Mouse (Mus musculus) forebrain, embryonic 15.5 days (tissue): ENCODE data around the gene Cyp24a1. TPM values are rescaled to one million over a fixed set of nuclear protein-coding genes. Genes with fewer than 3 reads are reported as not detected.

Experiments
- ATAC-seq: fragments of 200-750 bp; cut with Nextera tagmentation; replicated peaks from 2 replicates; pipeline ENCODE4 v1.8.0; 2017; ENCODE audit warnings: mild to moderate bottlenecking, moderate TSS enrichment, moderate library complexity
- H3K27ac ChIP-seq: fragments of 300-500 bp; sonication (generic); replicated peaks from 2 replicates; pipeline ENCODE4 v1.5.1; 2015; ENCODE audit warnings: mild to moderate bottlenecking, inconsistent platforms
- H3K27me3 ChIP-seq: fragments of 300-500 bp; sonication (generic); 2 replicates; pipeline ENCODE4 v1.6.1; 2015; ENCODE audit warnings: inconsistent platforms
- H3K36me3 ChIP-seq: fragments of 300-500 bp; sonication (generic); 2 replicates; pipeline ENCODE4 v1.6.1; 2015; ENCODE audit warnings: mild to moderate bottlenecking, inconsistent platforms
- H3K4me1 ChIP-seq: fragments of 300-500 bp; sonication (generic); 2 replicates; pipeline ENCODE4 v1.6.1; 2015; ENCODE audit warnings: inconsistent platforms
- H3K4me2 ChIP-seq: fragments of 300-500 bp; sonication (generic); replicated peaks from 2 replicates; pipeline ENCODE4 v1.6.1; 2015; ENCODE audit warnings: mild to moderate bottlenecking, inconsistent platforms
- H3K4me3 ChIP-seq: fragments of 300-500 bp; sonication (generic); 2 replicates; pipeline ENCODE4 v1.5.1; 2015; ENCODE audit warnings: mild to moderate bottlenecking, inconsistent platforms
- H3K9ac ChIP-seq: fragments of 300-500 bp; sonication (generic); replicated peaks from 2 replicates; pipeline ENCODE4 v1.6.1; 2015; ENCODE audit warnings: mild to moderate bottlenecking, inconsistent platforms
- H3K9me3 ChIP-seq: fragments of 300-500 bp; sonication (generic); 2 replicates; pipeline ENCODE4 v1.6.1; 2016; ENCODE audit warnings: inconsistent platforms
- WGBS: fragments of 180-500 bp; shearing (Covaris S2); methylation state at CpG from one replicate; pipeline ENCODE4 v1.1.7; 2015; ENCODE audit warnings: mixed read lengths; 5-methylcytosine and 5-hydroxymethylcytosine counted together
- polyA plus RNA-seq: library from polyadenylated mRNA; unstranded; fragments of >200 nt; fragmentation: Nextera tagmentation; extraction: Ambion mirVana; gene quantifications from 2 replicates; pipeline ENCODE4 v1.2.1, GENCODE M21; 2015

Cyp24a1 gene
- polyA plus RNA-seq, 1 experiment from 2014 or later: 0.10 TPM

DNA sequence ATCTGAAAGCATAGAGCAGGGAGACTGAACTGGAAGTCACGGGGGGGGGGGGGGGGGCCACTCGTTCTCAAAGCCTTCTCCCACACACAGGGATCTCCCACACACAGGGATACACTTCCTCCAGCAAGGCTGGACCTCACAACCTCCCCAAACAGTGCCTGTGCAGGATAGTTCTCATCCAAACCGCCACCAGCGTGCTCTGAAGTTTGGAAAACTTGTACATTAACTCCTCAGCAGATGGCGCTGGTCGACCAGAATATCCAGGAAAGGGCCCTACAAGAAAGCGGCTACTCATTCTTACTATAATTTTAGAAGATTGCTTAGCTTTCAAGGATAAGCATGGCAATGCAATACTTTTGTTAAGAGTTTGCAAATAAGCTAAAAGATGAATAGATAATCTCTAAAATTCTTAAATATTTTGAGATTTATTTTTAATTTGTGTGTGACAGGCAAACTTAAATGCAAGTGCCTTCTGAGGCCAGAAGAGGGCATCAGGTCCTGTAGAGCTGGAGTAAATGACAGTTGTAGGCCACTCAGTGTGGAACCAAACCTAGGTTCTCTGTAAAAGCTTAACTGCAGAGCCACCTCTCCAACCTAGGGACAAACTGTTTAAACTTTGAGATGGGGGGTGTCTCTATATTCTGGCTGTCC lies 23.5 kb upstream of the Cyp24a1 start:
- H3K4me2 ChIP-seq: no peak overlapping the region
- no peak overlapping the region for H3K9ac ChIP-seq
- 4% methylated on average over 7 of the region's 7 CpGs for WGBS
- H3K36me3 ChIP-seq: peaks cover 30% of the 10 kb centered on the region
- H3K4me3 ChIP-seq: no peak overlapping the region
- no peaks in the 10 kb centered on the region for H3K9me3 ChIP-seq
- no peak overlapping the region for H3K27ac ChIP-seq
- no peaks in the 10 kb centered on the region for H3K4me1 ChIP-seq
- peak; percentile 72 for ATAC-seq
- no peaks in the 10 kb centered on the region for H3K27me3 ChIP-seq

GRCm38 (mm10) chr2:170513756-170514155 lies 16.8 kb upstream of the Cyp24a1 start:
- no peak for ATAC-seq
- H3K9ac ChIP-seq: no peak overlapping the region
- peaks cover 20% of the 10 kb centered on the region; the same call in 1 of the 2 replicates for H3K36me3 ChIP-seq
- H3K4me1 ChIP-seq: peaks cover 23% of the 10 kb centered on the region
- 95% methylated on average over 12 of the region's 12 CpGs for WGBS
- H3K9me3 ChIP-seq: no peaks in the 10 kb centered on the region
- no peaks in the 10 kb centered on the region for H3K27me3 ChIP-seq
- no peak overlapping the region for H3K27ac ChIP-seq
- H3K4me3 ChIP-seq: no peak overlapping the region
- H3K4me2 ChIP-seq: no peak overlapping the region

DNA sequence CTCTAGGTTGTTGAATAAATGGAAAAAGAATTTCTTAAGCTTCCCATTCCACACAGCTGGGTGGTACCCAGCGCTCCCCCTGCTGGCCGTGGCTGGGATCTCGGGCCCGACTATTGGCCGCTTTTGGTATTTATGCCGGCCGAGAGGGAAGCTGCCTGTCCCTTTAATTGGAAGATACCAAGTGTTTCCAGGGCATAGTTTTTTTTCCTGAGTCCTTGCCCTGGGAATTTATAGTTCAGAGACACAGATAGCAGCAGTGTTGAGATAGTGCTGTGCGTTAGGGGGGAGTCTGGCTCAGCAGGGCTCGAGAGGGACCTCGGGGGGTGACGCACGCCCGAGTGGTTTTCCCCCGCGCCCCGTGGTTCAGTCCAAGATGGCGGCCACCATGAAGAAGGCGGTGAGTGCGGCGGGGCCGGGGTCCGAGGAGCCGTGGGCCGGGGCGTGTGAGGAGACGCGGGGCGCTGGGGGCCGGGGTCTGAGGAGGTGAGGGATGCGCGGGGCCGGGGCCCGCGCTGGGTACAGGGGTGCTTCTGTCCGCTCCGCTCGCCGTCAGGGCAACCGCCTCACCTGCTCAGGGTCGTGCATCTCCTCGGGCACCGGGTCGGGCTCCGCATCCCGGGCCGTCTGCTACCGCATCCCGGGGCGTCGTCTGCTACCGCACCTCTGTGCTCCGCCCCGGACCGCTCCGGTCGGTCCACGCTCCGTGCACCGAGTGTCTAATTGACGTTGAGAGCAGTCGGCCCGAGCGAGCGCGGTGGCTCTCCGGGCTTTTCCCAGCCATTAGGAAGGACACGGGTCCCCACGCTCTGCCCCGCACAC lies 14.3 kb upstream of the Cyp24a1 start:
- peak overlapping the region; percentile 84 for H3K9ac ChIP-seq
- peak overlapping the region; percentile 76 for H3K27ac ChIP-seq
- H3K4me1 ChIP-seq: peaks cover 25% of the 10 kb centered on the region
- H3K36me3 ChIP-seq: peaks cover 6% of the 10 kb centered on the region; the same call in 1 of the 2 replicates
- ATAC-seq: peak; percentile 61
- no peaks in the 10 kb centered on the region for H3K9me3 ChIP-seq
- H3K4me2 ChIP-seq: peak overlapping the region; percentile 67
- H3K27me3 ChIP-seq: no peaks in the 10 kb centered on the region
- under 1% methylated on average over 65 of the region's 69 CpGs for WGBS
- peak overlapping the region; percentile 73 for H3K4me3 ChIP-seq

DNA sequence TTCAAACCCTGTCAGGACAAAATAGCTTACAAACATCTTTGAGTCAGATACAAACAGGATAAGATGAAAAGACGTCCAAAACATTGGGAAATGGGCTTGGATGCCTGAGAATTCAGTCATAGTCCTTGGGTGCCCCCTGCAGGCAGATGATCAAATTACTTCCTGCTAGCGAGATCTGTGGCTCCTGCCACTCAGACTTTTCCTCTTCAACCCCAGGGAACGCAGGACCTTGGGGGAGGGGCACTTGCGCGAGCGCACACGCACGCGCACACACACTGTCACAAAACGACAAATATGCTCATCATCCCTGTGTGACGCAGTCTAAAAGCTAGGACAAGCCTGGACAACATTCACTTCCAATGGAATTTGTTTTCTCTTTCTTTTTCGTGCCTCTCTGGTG lies 11.9 kb upstream of the Cyp24a1 start:
- Histone ChIP-seq H3K36me3 (no peaks in the 10 kb centered on the region), H3K9me3 (no peaks in the 10 kb centered on the region), H3K4me3 (peak overlapping the region; percentile 27), H3K9ac (no peak overlapping the region), H3K4me1 (peaks cover 24% of the 10 kb centered on the region), H3K27me3 (no peaks in the 10 kb centered on the region), H3K27ac (no peak overlapping the region), H3K4me2 (peak overlapping the region; percentile 46)
- WGBS: 4% methylated on average over 12 of the region's 12 CpGs
- 0 out of 2 replicates have a peak, but pooled peaks have one; percentile 44 for ATAC-seq

- no peak overlapping the region for H3K4me2 ChIP-seq
- H3K9ac ChIP-seq: no peak overlapping the region
- no peak overlapping the region for H3K27ac ChIP-seq
- WGBS: 8% methylated on average over 10 of the region's 10 CpGs
- H3K4me3 ChIP-seq: no peak overlapping the region
- ATAC-seq: no peak; the same call in 1 of the 2 replicates
- H3K36me3 ChIP-seq: no peaks in the 10 kb centered on the region
- no peaks in the 10 kb centered on the region for H3K9me3 ChIP-seq
- peaks cover 17% of the 10 kb centered on the region for H3K4me1 ChIP-seq
- no peaks in the 10 kb centered on the region for H3K27me3 ChIP-seq
Observed at GRCm38 (mm10) chr2:170507734-170508133, 10.8 kb upstream of the Cyp24a1 start.

GRCm38 (mm10) chr2:170503983-170504382 lies 7.0 kb upstream of the Cyp24a1 start:
- WGBS: 41% methylated on average over 4 of the region's 4 CpGs
- no peak overlapping the region for H3K9ac ChIP-seq
- H3K9me3 ChIP-seq: no peaks in the 10 kb centered on the region
- no peak overlapping the region for H3K4me2 ChIP-seq
- H3K27me3 ChIP-seq: peaks cover 2% of the 10 kb centered on the region
- H3K27ac ChIP-seq: no peak overlapping the region
- no peak overlapping the region for H3K4me3 ChIP-seq
- H3K36me3 ChIP-seq: no peaks in the 10 kb centered on the region
- H3K4me1 ChIP-seq: peaks cover 5% of the 10 kb centered on the region
- ATAC-seq: no peak

DNA sequence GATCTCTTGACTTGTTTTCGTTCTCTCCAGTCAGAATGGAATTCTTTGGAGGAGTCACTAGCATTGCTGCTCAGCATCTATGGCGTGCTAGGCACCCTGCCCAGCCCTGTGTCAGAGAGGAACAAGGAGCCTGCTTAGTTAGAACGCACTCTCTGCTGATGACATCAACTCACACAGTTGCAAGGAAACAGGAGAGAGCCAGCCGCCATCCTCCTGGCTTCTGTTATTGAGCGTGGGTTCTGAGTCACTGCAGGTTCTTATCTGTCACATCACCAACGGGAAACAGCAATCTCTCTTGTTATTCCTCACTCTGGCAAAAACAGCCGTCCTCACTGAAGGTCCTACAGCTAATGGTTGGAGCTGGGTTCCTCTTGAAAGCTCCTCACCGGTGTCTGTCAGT lies 6.4 kb upstream of the Cyp24a1 start:
- H3K27ac ChIP-seq: no peak overlapping the region
- H3K36me3 ChIP-seq: no peaks in the 10 kb centered on the region
- H3K4me3 ChIP-seq: no peak overlapping the region
- H3K27me3 ChIP-seq: peaks cover 8% of the 10 kb centered on the region
- no peaks in the 10 kb centered on the region; the same call in 1 of the 2 replicates for H3K4me1 ChIP-seq
- H3K9ac ChIP-seq: no peak overlapping the region
- no peak for ATAC-seq
- no peak overlapping the region for H3K4me2 ChIP-seq
- H3K9me3 ChIP-seq: no peaks in the 10 kb centered on the region
- WGBS: 57% methylated on average over 8 of the region's 8 CpGs

GRCm38 (mm10) chr2:170498011-170498410 lies 1.1 kb upstream of the Cyp24a1 start:
- Histone ChIP-seq H3K9ac (no peak overlapping the region), H3K4me3 (no peak overlapping the region), H3K36me3 (no peaks in the 10 kb centered on the region), H3K27ac (no peak overlapping the region), H3K4me1 (peaks cover 24% of the 10 kb centered on the region), H3K9me3 (no peaks in the 10 kb centered on the region), H3K4me2 (no peak overlapping the region), H3K27me3 (peaks cover 49% of the 10 kb centered on the region)
- WGBS: 26% methylated on average over 8 of the region's 8 CpGs
- ATAC-seq: no peak

DNA sequence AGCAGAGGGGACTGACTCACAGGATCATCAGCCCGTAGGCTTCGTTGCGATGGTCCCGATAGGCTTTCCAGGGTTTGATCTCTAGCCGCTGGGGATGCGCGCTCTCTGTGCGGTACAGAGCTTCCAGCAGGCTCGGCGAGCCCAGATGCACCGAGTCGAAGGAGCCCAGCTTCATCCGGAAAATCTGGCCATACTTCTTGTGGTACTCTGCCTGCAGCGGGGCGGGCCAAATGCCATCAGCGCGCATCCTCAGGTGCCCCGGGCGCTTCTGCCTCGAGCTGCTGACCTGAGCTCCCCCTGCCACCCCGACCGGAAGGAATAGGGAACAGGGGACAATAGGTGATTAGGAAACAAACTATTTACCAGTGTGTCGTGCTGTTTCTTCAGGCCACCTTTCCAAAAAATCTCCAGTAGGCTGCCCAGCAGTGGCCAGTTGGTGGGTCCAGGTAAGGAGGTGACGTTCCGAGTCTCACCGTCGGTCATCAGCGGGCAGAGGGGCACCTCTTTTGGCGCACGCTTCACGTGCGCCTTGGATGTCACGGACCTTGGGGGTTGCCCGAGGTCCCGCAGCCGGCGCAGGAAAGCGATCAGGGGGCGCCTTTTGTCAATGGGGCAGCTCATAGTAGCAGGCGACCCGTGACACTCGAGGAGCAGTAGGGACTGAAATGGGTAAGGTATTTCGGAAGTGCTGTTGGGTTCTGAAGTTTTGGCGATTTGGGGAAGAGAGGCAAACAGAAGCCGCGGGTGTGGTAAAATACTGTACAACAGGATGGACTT lies 603 bp downstream of the Cyp24a1 start, which contains the start of gene Pfdn4:
TSS of gene Pfdn4 (plus strand) at position 275 of the 777 bp plus-strand sequence.
- Histone ChIP-seq H3K27me3 (peaks cover 54% of the 10 kb centered on the region), H3K9ac (no peak within 1 kb of the TSS), H3K4me1 (peaks cover 24% of the 10 kb centered on the region), H3K9me3 (no peaks in the 10 kb centered on the region), H3K27ac (no peak within 1 kb of the TSS), H3K36me3 (no peaks in the 10 kb centered on the region), H3K4me2 (peak within 1 kb of the TSS; percentile 38), H3K4me3 (peak within 1 kb of the TSS; percentile 23)
- no peak for ATAC-seq
- under 1% methylated on average over 46 of the region's 46 CpGs for whole genome bisulfite sequencing

DNA sequence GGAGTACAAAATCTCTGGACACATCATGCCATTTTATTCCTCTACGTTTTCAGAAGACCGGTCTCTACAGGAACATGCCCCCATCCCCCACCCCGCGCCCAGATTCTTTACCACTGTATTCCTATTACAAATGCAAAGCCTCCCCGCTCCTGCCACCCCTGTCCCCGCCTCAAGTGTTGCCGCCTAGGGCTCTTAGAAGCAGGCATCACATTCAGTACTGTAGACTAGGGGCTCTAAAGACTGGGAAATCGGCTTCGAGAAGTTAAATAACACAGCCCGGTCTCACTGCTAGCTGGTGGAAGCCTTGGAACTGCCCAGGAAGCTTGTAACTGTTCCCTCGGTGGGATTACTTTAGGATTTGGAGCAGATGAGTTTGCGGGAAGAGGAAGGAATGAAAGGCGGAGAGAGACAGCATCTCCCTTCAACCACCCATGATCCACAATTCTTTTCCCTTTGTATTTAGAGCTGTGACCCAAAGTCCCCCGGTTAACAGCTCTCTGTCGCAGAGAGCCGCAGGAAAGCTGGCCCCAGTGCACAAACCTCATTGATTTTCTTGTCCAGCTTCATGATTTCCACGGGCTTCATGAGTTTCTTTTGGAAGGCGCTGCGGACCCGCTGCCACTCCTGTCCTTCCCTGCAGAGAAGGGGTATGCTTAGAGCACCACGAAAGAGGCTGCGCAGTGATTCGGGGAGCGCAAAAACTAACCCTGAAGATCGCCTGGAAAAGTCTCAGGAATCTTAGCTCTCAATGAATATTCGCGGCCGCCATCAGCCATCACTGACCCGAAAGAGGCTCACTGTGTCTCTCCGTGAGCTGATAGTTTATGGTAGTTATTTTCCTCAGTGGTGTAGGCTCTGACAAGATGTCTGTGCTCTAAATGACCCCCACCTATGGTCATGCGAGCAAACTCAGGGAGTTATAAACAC lies 1.9 kb downstream of the Cyp24a1 start:
- ATAC-seq: no peak
- Histone ChIP-seq H3K4me1 (peaks cover 24% of the 10 kb centered on the region), H3K4me3 (no peak overlapping the region), H3K9me3 (no peaks in the 10 kb centered on the region), H3K36me3 (no peaks in the 10 kb centered on the region), H3K27ac (no peak overlapping the region), H3K4me2 (no peak overlapping the region), H3K9ac (no peak overlapping the region), H3K27me3 (peaks cover 57% of the 10 kb centered on the region)
- 6% methylated on average over 31 of the region's 31 CpGs for WGBS

DNA sequence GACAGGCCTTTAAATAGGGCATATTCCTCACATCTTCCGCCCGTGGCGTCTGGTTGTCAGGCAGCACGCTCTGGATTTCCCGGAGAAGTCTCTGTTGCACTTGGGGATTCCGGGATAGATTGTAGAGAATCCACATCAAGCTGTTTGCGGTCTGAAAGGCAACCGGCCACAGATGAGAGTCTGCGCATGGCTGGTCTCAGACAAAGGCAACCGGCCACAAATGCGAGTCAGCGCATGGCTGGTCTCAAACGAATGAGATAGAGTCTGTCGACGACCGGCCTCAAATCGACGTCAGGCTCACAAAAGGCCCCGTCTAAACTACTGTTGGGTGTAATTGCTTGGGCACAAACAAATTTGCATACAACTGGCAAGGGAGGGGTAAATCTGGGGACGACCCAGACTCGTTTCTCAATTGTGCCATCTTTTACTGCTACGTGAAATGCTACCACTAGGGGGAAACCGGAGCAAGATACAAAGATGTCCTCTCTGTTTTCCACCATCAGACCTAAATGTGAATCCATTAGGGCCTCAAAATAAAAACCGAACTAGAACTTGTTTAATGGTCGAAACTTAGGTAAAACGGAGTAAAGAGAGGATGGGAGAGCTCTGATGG lies 8.9 kb downstream of the Cyp24a1 start:
- no peak for ATAC-seq
- H3K27me3 ChIP-seq: peaks cover 8% of the 10 kb centered on the region; the same call in 1 of the 2 replicates
- no peak overlapping the region for H3K9ac ChIP-seq
- no peaks in the 10 kb centered on the region for H3K9me3 ChIP-seq
- 0 out of 2 replicates have a peak overlapping the region, but pooled peaks have one; percentile 7 for H3K4me2 ChIP-seq
- no peaks in the 10 kb centered on the region for H3K36me3 ChIP-seq
- no peak overlapping the region for H3K4me3 ChIP-seq
- H3K27ac ChIP-seq: no peak overlapping the region
- WGBS: 46% methylated on average over 26 of the region's 26 CpGs
- H3K4me1 ChIP-seq: 0 out of 2 replicates have a peak, but pooled peaks cover 3% of the 10 kb centered on the region
